Comparison of ENCODE assay signal across 18 mouse cellular contexts in genomic region chr13:30199821-30200220, GRCm38 (mm10).
"Had no signal": no experiment of that assay in that cellular context is flagged by ENCODE, and none has a peak within 500 bp of the region (broad histone marks: within the 10 kb centered on the region; RNA-seq: fewer than 3 reads in every experiment).

No protein-coding gene starts in this region.

- ATAC-seq: liver, postnatal 0 days; lung, postnatal 0 days; midbrain, embryonic 13.5 days; midbrain, embryonic 15.5 days had no signal

- H3K4me3 ChIP-seq: liver, embryonic 15.5 days; lung, embryonic 15.5 days; megakaryocyte, embryonic 14.5 days; midbrain, embryonic 13.5 days; midbrain, embryonic 15.5 days; neural tube, embryonic 12.5 days; stomach, embryonic 15.5 days had no signal

- H3K36me3 ChIP-seq: liver, embryonic 15.5 days; lung, embryonic 15.5 days; midbrain, embryonic 13.5 days; midbrain, embryonic 15.5 days; neural tube, embryonic 12.5 days; stomach, embryonic 15.5 days had no signal

- H3K27ac ChIP-seq: liver, embryonic 15.5 days; lung, embryonic 15.5 days; macrophage; midbrain, embryonic 13.5 days; midbrain, embryonic 15.5 days; neural tube, embryonic 12.5 days had no signal

- H3K4me2 ChIP-seq: liver, embryonic 15.5 days; lung, embryonic 15.5 days; midbrain, embryonic 11.5 days; midbrain, embryonic 13.5 days; midbrain, embryonic 15.5 days; neural tube, embryonic 12.5 days; stomach, embryonic 15.5 days had no signal

- H3K9me3 ChIP-seq: liver, embryonic 15.5 days; lung, embryonic 15.5 days; megakaryocyte, embryonic 14.5 days; midbrain, embryonic 13.5 days; midbrain, embryonic 15.5 days; neural tube, embryonic 12.5 days; stomach, embryonic 15.5 days had no signal

- DNase-seq: liver, postnatal 0 days; lung, adult 2 months; lung, postnatal 14 days; lung, postnatal 36 days; right cerebral cortex, postnatal 14 days; thymus, adult 2 months; thymus, postnatal 25 days; thymus, postnatal 4 days had no signal

- H3K27me3 ChIP-seq: liver, embryonic 15.5 days; lung, embryonic 15.5 days; megakaryocyte, embryonic 14.5 days; midbrain, embryonic 13.5 days; midbrain, embryonic 15.5 days; neural tube, embryonic 12.5 days; stomach, embryonic 15.5 days had no signal

- H3K9ac ChIP-seq: liver, embryonic 15.5 days; liver, postnatal 0 days; lung, embryonic 15.5 days; midbrain, embryonic 13.5 days; midbrain, embryonic 15.5 days; neural tube, embryonic 12.5 days; stomach, embryonic 15.5 days had no signal

- H3K4me1 ChIP-seq: liver, embryonic 15.5 days; midbrain, embryonic 13.5 days; midbrain, embryonic 15.5 days; neural tube, embryonic 12.5 days had no signal
